Mouse (Mus musculus): Measurements from ENCODE around the gene Cd2. TPM values are rescaled to one million over a fixed set of nuclear protein-coding genes. Genes with fewer than 3 reads are reported as not detected.

The Cd2 gene
- polyA plus RNA-seq, 1 experiment from 2014 or later = 0.42 TPM

DNA sequence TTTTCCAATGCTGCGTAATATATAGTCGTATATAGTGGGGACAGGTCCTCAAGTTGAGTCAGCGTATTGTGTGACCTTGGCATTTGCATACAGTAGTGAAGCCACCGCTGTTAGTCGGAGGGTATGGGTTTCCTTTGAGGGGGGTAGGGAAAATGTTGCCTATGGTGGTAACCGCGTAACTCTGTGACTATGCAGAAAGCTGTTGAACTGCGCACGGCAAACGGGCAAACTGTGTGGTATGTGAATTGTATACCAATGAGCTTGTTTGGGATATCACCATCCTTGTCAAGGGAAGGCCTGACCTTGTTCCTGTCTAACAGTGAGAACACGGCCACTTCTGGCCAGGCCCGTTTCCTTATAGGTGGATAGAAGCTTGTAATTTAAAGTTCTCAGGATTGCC lies 1.9 kb downstream of the Cd2 start:
- no peak overlapping the region for H3K4me2 ChIP-seq
- H3K36me3 ChIP-seq (ENCODE audit: insufficient read depth) = no peaks in the 10 kb centered on the region
- peaks cover 6% of the 10 kb centered on the region; the same call in 1 of the 2 replicates for H3K4me1 ChIP-seq (ENCODE audit: insufficient read depth)
- DNase-seq (no peak), ATAC-seq (ENCODE audit: insufficient read depth) (no peak)
- WGBS = 88% methylated on average over 12 of the region's 12 CpGs
- no peak overlapping the region for H3K4me3 ChIP-seq (ENCODE audit: low read depth, low read length)
- no peak overlapping the region for H3K27ac ChIP-seq (ENCODE audit: low read depth)
- no peaks in the 10 kb centered on the region for H3K9me3 ChIP-seq (ENCODE audit: low read depth, low read length)
- no peak for TF ChIP-seq CTCF (IDR thresholded peaks at IDR 0.05; ENCODE audit: low read depth)
- no peaks in the 10 kb centered on the region for H3K27me3 ChIP-seq (ENCODE audit: insufficient read depth, low read length)
- no peak overlapping the region for H3K9ac ChIP-seq

DNA sequence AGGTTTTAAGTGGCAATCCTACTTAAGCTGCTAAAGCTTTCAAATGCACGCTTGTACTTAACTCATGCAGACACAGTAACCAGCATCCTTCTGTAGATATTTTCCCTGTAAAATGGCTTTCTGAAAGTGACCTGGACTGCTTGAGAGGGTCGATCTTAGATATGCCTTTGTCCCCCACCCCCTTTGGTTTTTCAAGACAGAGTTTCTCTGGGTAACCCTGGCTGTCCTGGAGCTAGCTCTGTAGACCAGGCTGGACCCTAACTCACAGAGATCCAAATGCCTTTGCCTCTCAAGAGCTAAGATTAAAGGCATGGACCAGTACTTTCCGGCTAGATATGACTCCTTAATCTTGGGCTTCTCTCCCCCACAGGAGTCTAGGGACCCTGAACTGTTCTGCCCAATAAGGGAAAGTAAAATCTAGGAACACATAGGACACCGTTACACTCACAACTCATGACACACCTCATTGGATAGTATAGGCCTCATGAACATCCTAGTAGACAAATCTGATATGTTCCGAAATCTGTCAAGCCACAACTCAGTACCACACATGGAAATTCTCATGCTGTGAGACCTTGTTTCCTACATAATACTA lies 2.6 kb downstream of the Cd2 start:
- no peak overlapping the region for H3K4me3 ChIP-seq (ENCODE audit: low read depth, low read length)
- DNase-seq (no peak), ATAC-seq (ENCODE audit: insufficient read depth) (no peak)
- 81% methylated on average over 5 of the region's 5 CpGs for WGBS
- H3K4me2 ChIP-seq = no peak overlapping the region
- H3K27ac ChIP-seq (ENCODE audit: low read depth) = no peak overlapping the region
- H3K27me3 ChIP-seq (ENCODE audit: insufficient read depth, low read length) = no peaks in the 10 kb centered on the region
- TF ChIP-seq CTCF (IDR thresholded peaks at IDR 0.05; ENCODE audit: low read depth) = no peak
- peaks cover 14% of the 10 kb centered on the region for H3K4me1 ChIP-seq (ENCODE audit: insufficient read depth)
- H3K36me3 ChIP-seq (ENCODE audit: insufficient read depth) = no peaks in the 10 kb centered on the region
- no peaks in the 10 kb centered on the region for H3K9me3 ChIP-seq (ENCODE audit: low read depth, low read length)
- H3K9ac ChIP-seq = no peak overlapping the region

DNA sequence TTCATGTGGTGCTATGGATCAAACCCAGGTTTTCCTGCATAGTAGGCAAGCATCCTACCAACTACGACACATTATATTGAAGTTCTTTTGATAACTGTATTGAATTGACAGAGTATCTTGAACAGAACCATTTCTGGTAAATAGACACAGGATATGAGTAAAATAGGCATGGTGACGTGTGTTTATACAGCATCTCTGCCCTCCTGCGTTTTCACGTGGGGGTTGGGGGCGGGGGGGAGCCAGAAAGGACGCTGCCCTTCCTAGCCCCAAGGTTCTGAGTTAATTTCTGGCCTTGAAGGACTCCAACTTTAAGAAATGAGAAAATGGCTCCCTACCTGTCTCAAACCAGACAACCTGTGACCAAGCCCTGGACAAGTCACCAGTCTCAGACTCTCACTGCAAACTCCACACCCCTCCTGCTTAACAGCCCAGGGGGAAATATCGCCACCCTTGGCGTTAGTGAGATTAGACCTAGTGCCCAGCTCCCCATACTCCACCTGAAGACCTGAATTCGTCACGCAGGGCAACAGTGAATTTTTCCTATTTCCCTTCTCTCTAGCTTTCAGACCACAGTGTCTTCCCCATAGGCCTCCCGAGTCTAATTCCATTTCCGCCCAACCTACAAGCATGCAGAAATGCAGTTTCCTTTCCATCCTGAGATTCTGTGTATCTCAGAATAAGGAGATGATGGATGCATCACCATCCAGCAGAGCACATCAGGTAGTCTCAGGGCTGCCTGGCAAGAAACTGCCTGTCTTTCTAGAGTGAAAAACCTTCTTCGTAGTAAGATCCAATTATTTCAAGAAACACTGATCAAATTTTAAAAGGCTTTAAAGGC lies 3.7 kb downstream of the Cd2 start:
- Histone ChIP-seq H3K9me3 (ENCODE audit: low read depth, low read length) (no peaks in the 10 kb centered on the region), H3K27me3 (ENCODE audit: insufficient read depth, low read length) (no peaks in the 10 kb centered on the region), H3K9ac (no peak overlapping the region), H3K4me2 (no peak overlapping the region), H3K4me1 (ENCODE audit: insufficient read depth) (peaks cover 16% of the 10 kb centered on the region), H3K4me3 (ENCODE audit: low read depth, low read length) (no peak overlapping the region), H3K36me3 (ENCODE audit: insufficient read depth) (no peaks in the 10 kb centered on the region), H3K27ac (ENCODE audit: low read depth) (no peak overlapping the region)
- 82% methylated on average over 13 of the region's 13 CpGs for WGBS
- TF ChIP-seq CTCF (IDR thresholded peaks at IDR 0.05; ENCODE audit: low read depth) = no peak
- DNase-seq (no peak), ATAC-seq (ENCODE audit: insufficient read depth) (no peak)

DNA sequence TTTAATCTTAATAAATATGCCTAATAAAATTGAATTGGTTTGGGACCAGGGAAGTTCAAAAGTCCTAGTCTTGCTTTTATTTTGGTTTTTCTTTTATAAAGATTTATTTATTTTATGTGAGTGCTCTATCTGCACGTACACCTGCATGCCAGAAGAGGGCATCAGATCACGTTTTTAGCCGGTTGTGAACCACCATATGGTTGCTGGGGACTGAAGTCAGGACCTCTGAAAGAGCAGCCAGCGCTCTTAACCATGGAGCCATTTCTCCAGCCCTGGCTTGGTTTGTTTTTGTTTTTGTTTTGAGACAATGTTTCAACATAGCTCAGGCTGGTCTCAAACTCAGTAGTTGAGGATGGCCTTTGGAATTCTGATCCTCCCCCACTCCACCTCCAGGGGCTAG lies 4.3 kb downstream of the Cd2 start:
- Histone ChIP-seq H3K4me1 (ENCODE audit: insufficient read depth) (peaks cover 16% of the 10 kb centered on the region), H3K27me3 (ENCODE audit: insufficient read depth, low read length) (no peaks in the 10 kb centered on the region), H3K36me3 (ENCODE audit: insufficient read depth) (no peaks in the 10 kb centered on the region), H3K4me3 (ENCODE audit: low read depth, low read length) (no peak overlapping the region), H3K27ac (ENCODE audit: low read depth) (no peak overlapping the region), H3K4me2 (no peak overlapping the region), H3K9me3 (ENCODE audit: low read depth, low read length) (no peaks in the 10 kb centered on the region), H3K9ac (no peak overlapping the region)
- DNase-seq (no peak), ATAC-seq (ENCODE audit: insufficient read depth) (no peak)
- 80% methylated on average over 4 of the region's 4 CpGs for WGBS
- TF ChIP-seq CTCF (IDR thresholded peaks at IDR 0.05; ENCODE audit: low read depth) = peak; percentile 11; the same call in 1 of the 2 replicates

DNA sequence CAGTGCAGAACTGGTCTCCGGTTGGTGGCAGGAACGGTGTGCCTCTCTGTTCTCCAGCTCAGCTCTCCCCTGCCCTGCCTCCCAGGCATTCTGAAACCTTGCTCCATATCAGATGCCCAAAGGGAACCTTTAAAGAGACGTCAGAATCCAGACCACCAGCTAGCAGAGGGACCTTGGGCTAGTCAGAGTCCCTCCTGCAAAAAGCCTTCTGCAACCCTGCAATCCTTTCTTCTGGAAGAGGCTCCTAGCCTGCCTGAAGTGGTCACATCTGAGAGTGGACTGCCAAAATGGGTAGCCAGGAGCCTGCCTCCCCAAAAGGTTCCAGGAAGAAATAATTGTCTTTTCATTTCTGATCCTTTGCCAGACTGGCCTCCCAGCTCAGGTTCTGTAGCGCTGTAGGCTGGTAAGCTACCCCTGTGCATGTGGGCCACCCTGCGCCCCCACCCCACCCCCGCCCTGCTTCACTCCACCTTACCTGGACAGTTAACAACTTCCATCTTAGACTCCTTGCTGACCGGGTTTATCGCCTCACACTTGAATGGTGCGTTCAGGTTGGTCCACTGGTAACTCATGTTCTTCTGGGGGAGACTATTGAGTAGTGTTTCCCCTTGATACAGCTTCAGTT lies 5.1 kb downstream of the Cd2 start:
- Histone ChIP-seq H3K4me1 (ENCODE audit: insufficient read depth) (peaks cover 16% of the 10 kb centered on the region), H3K27ac (ENCODE audit: low read depth) (no peak overlapping the region), H3K36me3 (ENCODE audit: insufficient read depth) (no peaks in the 10 kb centered on the region), H3K4me2 (no peak overlapping the region), H3K9me3 (ENCODE audit: low read depth, low read length) (no peaks in the 10 kb centered on the region), H3K27me3 (ENCODE audit: insufficient read depth, low read length) (no peaks in the 10 kb centered on the region), H3K4me3 (ENCODE audit: low read depth, low read length) (no peak overlapping the region), H3K9ac (no peak overlapping the region)
- WGBS = 91% methylated on average over 9 of the region's 9 CpGs
- DNase-seq (no peak), ATAC-seq (ENCODE audit: insufficient read depth) (no peak)
- no peak for TF ChIP-seq CTCF (IDR thresholded peaks at IDR 0.05; ENCODE audit: low read depth)

DNA sequence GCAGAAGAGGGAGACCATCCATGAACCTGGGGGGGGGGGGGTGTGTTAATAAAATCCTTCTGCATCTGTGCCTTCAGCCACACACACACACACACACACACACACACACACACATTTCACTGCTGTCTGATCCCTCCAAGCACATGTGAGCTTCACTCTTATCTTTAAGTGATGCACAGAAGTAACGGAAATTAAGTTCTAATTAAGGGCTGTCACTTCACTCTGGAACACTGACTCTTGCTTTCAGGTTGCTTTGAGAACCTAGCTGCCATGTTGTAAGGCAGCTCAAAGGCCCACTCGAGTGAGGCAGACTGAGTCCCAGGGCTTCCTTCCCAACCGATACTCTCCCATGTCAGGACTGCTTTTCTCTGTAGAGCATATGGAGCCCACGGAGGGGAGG lies 5.9 kb downstream of the Cd2 start:
- no peak overlapping the region for H3K9ac ChIP-seq
- no peaks in the 10 kb centered on the region for H3K36me3 ChIP-seq (ENCODE audit: insufficient read depth)
- WGBS = 53% methylated on average over 4 of the region's 4 CpGs
- H3K4me2 ChIP-seq = no peak overlapping the region
- peak overlapping the region; percentile 72; the same call in 1 of the 2 replicates for H3K27ac ChIP-seq (ENCODE audit: low read depth)
- H3K9me3 ChIP-seq (ENCODE audit: low read depth, low read length) = no peaks in the 10 kb centered on the region
- H3K27me3 ChIP-seq (ENCODE audit: insufficient read depth, low read length) = no peaks in the 10 kb centered on the region
- ATAC-seq (ENCODE audit: insufficient read depth) (no peak), DNase-seq (no peak)
- no peak overlapping the region for H3K4me3 ChIP-seq (ENCODE audit: low read depth, low read length)
- H3K4me1 ChIP-seq (ENCODE audit: insufficient read depth) = peaks cover 16% of the 10 kb centered on the region
- no peak for TF ChIP-seq CTCF (IDR thresholded peaks at IDR 0.05; ENCODE audit: low read depth)
